Mouse (Mus musculus) cerebellum, adult (tissue): ENCODE data around the gene Abcg3.
"Not testable (repeated sequence)": the region's sequence is repeated elsewhere in the genome, so short reads cannot be mapped to it uniquely, and the experiment has no call there.

Experiments used
- ATAC-seq: cut with Nextera tagmentation; 2 replicates; pipeline ENCODE4 v1.9.2; 2017; ENCODE audit warnings: mild to moderate bottlenecking, moderate library complexity, mixed read lengths; ENCODE audit not compliant: insufficient number of reproducible peaks, low FRiP score, low TSS enrichment

Gene Abcg3

DNA sequence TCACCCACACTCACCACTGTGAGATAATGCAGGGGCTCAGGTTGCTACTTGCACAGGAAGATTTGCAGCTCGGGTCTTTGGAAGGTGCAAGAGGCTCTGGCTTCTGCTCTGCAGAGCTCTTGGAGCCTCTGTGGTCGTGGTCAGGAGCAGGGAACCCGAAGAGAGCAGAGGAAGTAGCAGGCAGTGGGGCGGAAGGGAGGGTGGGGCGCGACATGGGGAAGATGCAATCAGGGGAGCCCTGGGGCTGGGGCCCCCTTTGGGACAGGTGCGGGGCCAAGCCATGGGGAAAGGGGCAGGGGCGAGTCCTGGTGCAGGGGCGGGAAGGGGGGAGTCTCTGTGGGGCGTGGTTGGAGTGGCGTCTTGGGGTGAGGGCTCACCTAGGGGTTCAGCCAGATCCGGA lies at the start of gene Abcg3:
Gene Abcg3, minus strand, starts transcription at position 184 of the 400 bp plus-strand sequence.
- no peak for ATAC-seq

DNA sequence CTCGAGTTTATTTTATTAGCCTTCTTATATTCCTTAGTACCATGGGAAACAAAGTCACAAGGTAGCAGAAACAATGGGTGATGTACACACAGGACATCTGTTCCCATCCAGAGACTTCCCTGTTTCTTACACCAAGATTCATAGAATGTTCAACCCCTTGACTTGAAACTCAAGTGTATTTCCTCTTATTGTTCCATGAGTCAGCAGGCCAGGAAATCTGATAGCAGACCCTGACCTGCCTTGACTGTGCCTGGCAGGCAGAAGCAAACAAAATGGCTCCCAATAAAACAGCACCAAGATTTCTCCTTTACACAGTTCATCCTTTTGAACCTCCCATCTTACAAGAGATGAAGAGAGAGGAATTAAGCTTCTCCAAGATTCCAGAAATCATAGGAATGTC lies 30.0 kb upstream of the Abcg3 start:
- no peak for ATAC-seq

DNA sequence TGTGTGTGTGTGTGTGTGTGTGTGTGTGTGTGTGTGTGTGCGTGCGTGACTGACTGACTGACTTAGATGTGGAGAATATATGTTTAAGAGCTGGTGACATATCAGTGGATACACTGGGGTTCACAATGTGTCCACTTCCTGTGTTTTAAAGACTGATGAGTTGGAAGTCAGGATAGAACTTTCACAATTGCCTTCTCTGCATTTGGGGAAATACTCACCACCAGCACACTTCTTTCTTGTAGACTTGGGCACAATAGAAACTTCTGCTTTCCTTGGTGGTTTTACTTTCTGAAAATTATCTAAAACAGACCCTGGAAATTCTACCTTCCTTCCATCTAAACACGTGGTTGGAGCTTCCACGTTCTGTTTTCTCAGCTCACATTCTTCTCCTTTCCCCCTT lies 29.1 kb upstream of the Abcg3 start:
- ATAC-seq: no peak

DNA sequence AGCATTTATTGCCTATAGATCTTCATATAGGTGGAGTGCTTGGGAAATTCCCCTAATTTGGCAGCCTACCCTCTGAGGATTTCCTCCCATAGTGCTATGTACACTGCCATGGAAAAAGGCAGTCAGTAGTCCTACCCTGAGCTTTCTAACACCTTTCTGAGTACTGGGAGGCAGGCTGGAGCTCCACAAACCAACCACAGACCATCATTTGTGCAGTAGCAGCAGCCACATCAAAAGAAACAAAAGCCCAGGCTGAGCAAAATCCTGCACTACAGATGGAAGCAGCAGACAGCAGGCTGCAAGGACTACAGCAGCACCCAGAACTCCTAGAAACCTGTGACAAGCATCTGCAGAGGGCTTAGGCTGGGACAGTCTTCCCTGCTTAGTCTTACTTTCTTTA lies 27.9 kb upstream of the Abcg3 start:
- ATAC-seq: no peak

DNA sequence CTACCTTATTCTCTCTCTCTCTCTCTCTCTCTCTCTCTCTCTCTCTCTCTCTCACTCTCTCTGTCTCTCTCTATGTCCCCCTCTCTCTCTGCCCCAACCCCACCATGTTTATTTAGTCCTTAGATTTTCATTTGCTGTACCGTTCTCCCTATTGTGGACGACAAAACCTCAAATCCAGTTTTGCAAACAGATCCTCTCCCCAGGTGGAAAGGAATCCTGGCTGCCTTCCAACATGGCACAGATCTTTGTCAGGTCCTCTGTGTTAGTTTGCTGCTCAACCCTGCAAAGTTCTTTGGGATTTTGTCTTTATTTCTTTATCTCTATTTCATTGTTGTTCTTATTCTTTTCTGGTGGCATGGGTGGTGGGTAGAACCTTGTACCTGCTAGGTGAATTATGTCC lies 6.9 kb upstream of the Abcg3 start:
- no peak for ATAC-seq

DNA sequence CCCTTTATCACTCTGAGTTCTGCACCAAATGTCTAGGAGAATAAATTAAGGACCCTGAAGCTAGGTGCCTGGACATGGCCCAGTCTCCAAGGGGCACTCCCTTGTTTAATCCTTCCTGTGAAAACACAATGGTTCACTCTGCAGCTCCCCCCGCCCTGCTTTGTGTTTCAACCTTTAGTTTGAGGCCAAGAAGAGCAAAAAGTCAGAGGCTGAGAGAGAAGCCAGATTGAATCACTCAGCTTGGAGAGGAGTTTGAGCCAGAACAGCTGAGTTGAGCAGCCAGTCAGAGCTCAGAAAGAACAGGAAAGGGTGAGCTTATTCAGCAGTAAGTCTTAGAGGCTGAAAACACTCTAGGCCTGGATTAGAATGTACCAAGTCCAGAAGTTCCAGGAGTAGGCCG lies 5.5 kb upstream of the Abcg3 start:
- no peak for ATAC-seq

DNA sequence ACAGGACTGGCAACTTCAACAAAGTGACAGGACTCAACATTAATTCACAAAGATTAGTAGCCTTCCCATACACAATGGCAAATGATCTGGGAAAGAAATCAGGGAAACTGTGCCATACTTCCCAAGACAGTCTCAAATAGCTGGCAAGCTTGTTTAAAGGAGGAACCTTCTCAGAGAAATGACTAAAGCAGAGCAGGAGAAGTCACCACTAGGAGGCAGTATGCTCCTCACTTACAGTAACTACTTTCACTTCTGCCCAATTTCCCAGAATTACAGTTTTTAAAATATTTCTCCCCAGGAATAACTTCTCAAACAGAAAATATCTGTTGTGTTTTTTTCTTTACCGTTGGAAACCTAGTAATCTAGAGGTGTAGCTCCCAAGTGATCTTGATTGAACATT lies 4.2 kb upstream of the Abcg3 start:
- no peak for ATAC-seq

DNA sequence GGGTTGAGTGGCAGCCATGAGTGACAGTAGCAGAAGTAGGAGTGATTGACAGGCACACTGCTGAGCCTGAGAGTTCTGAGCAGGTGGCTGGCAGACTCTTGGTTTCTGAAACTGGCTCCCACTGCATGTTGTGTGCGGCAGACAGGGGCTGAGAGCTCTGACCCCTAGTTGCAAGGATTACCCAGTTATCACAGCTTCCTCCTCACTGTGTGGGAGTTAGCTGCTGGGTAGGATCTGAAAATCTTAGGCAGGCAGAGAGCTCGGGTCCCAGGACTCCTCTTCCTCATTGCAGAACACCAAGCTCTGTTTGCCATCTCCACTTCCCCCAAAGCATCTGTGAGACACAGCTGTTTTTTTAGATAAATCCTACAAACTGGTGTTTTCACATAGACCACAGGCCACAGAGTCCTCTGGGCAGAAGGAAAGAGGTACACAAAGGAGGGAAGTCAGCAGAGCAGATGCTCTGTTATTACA lies 3.4 kb downstream of the Abcg3 start:
- no peak for ATAC-seq

DNA sequence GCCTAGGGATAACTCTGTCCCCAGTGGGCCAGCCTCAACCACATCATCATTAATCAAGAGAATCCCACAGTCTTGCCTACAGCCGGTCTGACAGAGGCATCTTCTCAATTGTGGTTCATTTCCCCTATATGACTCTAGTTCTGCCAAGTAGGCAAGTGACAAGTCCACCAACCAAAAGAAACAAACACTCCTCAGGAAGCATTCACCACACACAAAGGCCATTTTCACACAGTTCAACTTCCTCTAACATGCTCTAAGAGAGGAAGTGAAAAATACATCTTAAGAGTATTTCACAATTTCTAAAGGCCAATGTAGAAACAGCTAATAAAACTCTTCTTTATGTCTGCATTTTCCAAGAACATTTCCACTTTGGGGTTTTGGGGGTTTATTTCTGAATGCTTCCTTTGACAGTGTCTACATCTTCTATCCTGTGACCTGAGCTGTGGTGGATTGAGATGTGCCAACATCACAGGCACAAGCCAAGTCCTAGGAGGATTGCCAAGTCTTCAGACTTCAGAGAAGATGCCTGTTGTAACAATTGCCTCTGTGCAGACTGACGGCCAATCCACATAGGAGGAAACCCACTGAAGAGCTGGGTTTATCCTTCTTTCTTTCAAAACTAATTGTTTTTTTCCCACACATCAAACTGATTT lies 24.3 kb downstream of the Abcg3 start:
- no peak for ATAC-seq

DNA sequence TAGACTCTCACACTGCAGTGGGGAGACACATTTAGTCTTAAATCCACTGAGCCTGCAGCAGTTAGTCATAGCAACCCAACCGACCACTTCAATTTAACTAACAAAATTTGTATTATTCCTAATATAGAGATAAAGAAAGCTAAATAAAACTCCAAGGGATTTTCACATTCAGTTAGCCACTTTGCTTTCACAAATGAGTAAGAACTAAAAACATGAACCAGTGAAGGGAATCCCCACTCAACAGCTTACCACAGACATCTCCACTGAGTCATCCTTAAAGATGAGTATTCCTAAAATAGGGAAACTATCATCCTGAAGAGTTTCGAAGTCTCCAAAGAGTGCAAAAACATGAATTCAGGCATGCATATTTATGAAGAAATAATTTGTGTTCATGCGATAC lies 27.3 kb downstream of the Abcg3 start:
- ATAC-seq: no peak

DNA sequence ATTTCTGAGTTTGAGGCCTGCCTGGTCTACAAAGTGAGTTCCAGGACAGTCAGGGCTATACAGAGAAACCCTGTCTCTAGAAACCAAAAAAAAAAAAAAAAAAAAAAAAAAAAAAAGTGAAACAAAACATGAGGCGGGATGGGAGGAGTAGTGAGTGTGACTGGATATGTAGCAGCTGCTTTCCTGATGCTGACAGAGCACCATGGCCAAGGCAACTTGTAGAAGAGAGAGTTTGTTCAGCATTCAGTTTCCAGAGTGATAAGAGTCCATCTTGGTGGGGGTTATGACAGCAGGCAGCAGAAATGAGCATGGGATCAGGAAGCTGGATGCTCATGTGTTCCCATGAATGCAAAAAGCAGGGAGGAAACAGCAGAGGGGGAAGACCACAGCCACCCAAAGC lies 35.6 kb downstream of the Abcg3 start:
- no peak for ATAC-seq

DNA sequence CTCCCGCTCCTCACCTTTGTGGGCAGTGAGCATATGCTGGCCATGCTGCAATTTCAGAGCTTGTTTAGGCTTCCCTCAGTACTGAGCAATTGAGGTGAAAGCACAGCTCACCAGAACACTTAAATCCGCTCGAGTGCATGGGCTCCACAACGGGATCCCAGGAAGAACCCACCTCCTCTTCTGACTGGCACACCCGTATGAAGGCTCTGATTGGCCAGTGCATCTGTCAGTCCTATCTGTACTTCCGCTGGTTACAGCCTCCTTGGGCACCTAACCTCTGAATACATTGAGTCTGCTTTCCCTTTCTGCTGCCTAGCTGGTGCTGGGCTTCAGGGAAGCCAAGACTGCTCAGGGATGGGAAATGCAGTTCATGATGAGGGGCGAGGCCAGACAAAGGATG lies 48.4 kb downstream of the Abcg3 start:
- ATAC-seq: no peak

DNA sequence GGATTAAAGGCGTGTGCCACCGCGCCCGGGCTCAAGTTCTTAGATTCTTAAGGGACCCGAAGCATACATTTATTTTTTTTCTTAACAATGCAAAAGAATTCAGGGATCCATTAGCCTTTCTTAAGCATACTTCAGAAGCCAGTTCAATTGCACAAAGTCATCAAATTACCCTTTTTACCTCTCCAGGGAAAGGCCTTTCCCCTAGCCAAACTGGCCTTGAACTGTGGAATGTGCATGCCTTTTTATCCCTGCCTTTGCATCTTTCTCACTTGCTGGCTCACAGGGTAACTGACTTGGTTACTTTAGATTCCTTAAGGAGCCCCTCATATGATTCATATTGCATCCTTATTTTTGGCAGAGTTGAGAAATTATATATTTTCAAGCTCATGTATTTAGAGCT lies 76.0 kb downstream of the Abcg3 start:
- not testable (repeated sequence) for ATAC-seq
